Mouse (Mus musculus) cerebellum, adult 11-12 months (tissue): ENCODE measurements at regions not wholly inside any gene's neighbourhood (a gene's known extent, or its start where the extent isn't known, plus 50 kb on each side); places are given as distances from the start of the nearest gene placed in this dataset.
"Not testable (repeated sequence)": the region's sequence is repeated elsewhere in the genome, so short reads cannot be mapped to it uniquely, and the experiment has no call there.

Experiments used
- DNase-seq: peaks from one replicate; pipeline ENCODE4 v3.0.0; 2022

- DNase-seq: not testable (repeated sequence)
Measured at GRCm38 (mm10) chr14:52791828-52792227, 296.3 kb upstream of the Olfr1507 start.

GRCm38 (mm10) chr14:52782832-52783231, 287.3 kb upstream of the Olfr1507 start:
- not testable (repeated sequence) for DNase-seq

- DNase-seq: not testable (repeated sequence)
Measured at GRCm38 (mm10) chr14:52775816-52776215, 280.3 kb upstream of the Olfr1507 start.

- not testable (repeated sequence) for DNase-seq
Measured at GRCm38 (mm10) chr14:52769450-52769849, 273.9 kb upstream of the Olfr1507 start.

- not testable (repeated sequence) for DNase-seq
Measured at GRCm38 (mm10) chr14:52752159-52752558, 256.6 kb upstream of the Olfr1507 start.

GRCm38 (mm10) chr14:52726680-52727079, 231.1 kb upstream of the Olfr1507 start:
- not testable (repeated sequence) for DNase-seq

GRCm38 (mm10) chr14:52724988-52725387, 229.4 kb upstream of the Olfr1507 start:
- DNase-seq: not testable (repeated sequence)

GRCm38 (mm10) chr14:52720640-52721039, 225.1 kb upstream of the Olfr1507 start:
- DNase-seq: no peak

- DNase-seq: not testable (repeated sequence)
Measured at GRCm38 (mm10) chr14:52700851-52701250, 205.3 kb upstream of the Olfr1507 start.

GRCm38 (mm10) chr14:52683636-52684035, 188.1 kb upstream of the Olfr1507 start:
- DNase-seq: not testable (repeated sequence)

- DNase-seq: no peak
Measured at GRCm38 (mm10) chr14:52654355-52654754, 158.8 kb upstream of the Olfr1507 start.

GRCm38 (mm10) chr14:52638179-52638578, 142.6 kb upstream of the Olfr1507 start:
- no peak for DNase-seq

GRCm38 (mm10) chr14:52622184-52622583, 126.6 kb upstream of the Olfr1507 start:
- DNase-seq: no peak

GRCm38 (mm10) chr14:52580319-52580718, 84.8 kb upstream of the Olfr1507 start:
- DNase-seq: no peak

- DNase-seq: no peak
Measured at GRCm38 (mm10) chr14:52566920-52567319, 71.4 kb upstream of the Olfr1507 start.

GRCm38 (mm10) chr14:52565606-52566005, 70.1 kb upstream of the Olfr1507 start:
- DNase-seq: no peak

GRCm38 (mm10) chr14:52556340-52556739, 60.8 kb upstream of the Olfr1507 start:
- not testable (repeated sequence) for DNase-seq

- DNase-seq: no peak
Measured at GRCm38 (mm10) chr14:52553399-52553798, 57.9 kb upstream of the Olfr1507 start.

- DNase-seq: no peak
Measured at GRCm38 (mm10) chr14:52547933-52548332, 52.4 kb upstream of the Olfr1507 start.
